Mouse (Mus musculus) cortical plate, adult 2 months (tissue): ENCODE measurements around the gene Slc7a5.

Experiments
- CTCF ChIP-seq: fragments of 200-500 bp; IDR thresholded peaks from 2 replicates; pipeline ENCODE4 v1.5.1; 2011; ENCODE audit warnings: mild to moderate bottlenecking, control low read depth, low read length; ENCODE audit not compliant: insufficient read depth; ENCODE audit errors: extremely low read depth
- POLR2A ChIP-seq: fragments of 200-500 bp; IDR thresholded peaks from 2 replicates; pipeline ENCODE4 v1.6.1; 2011; ENCODE audit warnings: mild to moderate bottlenecking, low read length, control low read depth; ENCODE audit not compliant: insufficient read depth; ENCODE audit errors: extremely low read depth

- TF ChIP-seq CTCF: no peak
- no peak for TF ChIP-seq POLR2A
Observed at GRCm38 (mm10) chr8:121948321-121949145, 41.0 kb upstream of the Slc7a5 start.
